Comparison of ENCODE assay signal across 23 mouse cellular contexts in genomic region chr14:73331386-73331785, GRCm38 (mm10). TPM values are rescaled to one million over a fixed set of nuclear protein-coding genes. Genes with fewer than 3 reads are reported as not detected.
DNase-seq lines count a peak whose midpoint lies in the region; ATAC-seq and TF ChIP-seq lines count a peak whose summit lies in the region.
"Had no signal": no experiment of that assay in that cellular context is flagged by ENCODE, and none has a peak within 500 bp of the region (broad histone marks: within the 10 kb centered on the region; RNA-seq: fewer than 3 reads in every experiment).

No protein-coding gene starts in this region.

- 61% methylated on average over 4 of the region's 4 CpGs for WGBS in heart, adult 2 months
- WGBS in kidney, postnatal 0 days, result 62% methylated on average over 4 of the region's 4 CpGs

- TF ChIP-seq CTCF in heart, adult 2 months (IDR thresholded peaks at IDR 0.05), result no peak
- no peak for TF ChIP-seq CTCF in kidney, postnatal 0 days (IDR thresholded peaks at IDR 0.05; ENCODE audit: low read depth)

- H3K4me2 ChIP-seq in kidney, postnatal 0 days (ENCODE audit: low read length), result no peak overlapping the region
- H3K4me2 ChIP-seq: embryonic facial prominence, embryonic 12.5 days; forebrain, embryonic 13.5 days; forebrain, embryonic 15.5 days had no signal

- no peaks in the 10 kb centered on the region for H3K79me2 ChIP-seq in heart, adult 2 months (replicated peaks; ENCODE audit: control insufficient read depth, insufficient read depth, low read length)

- TF ChIP-seq EP300 in heart, adult 2 months (IDR thresholded peaks at IDR 0.05; ENCODE audit: insufficient read depth, low read depth, low read length), result no peak

- peak; percentile 88 for DNase-seq in heart, adult 11 months
- no peak for DNase-seq in heart, adult 2 months
- peak; percentile 60 for DNase-seq in kidney, postnatal 0 days (ENCODE audit: low spot score)
- no peak for DNase-seq in kidney, adult 11 months
- DNase-seq in kidney, postnatal 4 days, result peak; percentile 42 to 45
- DNase-seq in kidney, postnatal 14 days, result no peak
- DNase-seq: adrenal gland, adult 8-10 months; adrenal gland, postnatal 14 days; adrenal gland, postnatal 36 days; B cell, adult 2 months; cerebellum, adult 11-12 months; cerebellum, adult 2 months; cerebellum, adult 9-10 months; cerebellum, postnatal 10 days; cerebellum, postnatal 25 days had no signal

- peaks cover 5% of the 10 kb centered on the region for H3K36me3 ChIP-seq in heart, adult 2 months (ENCODE audit: control insufficient read depth, insufficient read depth, low read length)
- no peaks in the 10 kb centered on the region for H3K36me3 ChIP-seq in kidney, postnatal 0 days (ENCODE audit: insufficient read depth, low read length)
- H3K36me3 ChIP-seq: embryonic facial prominence, embryonic 10.5 days; embryonic facial prominence, embryonic 12.5 days; forebrain, embryonic 15.5 days; G1E had no signal

- no peaks in the 10 kb centered on the region for H3K27me3 ChIP-seq in heart, adult 2 months (ENCODE audit: control insufficient read depth, insufficient read depth, low read length)
- H3K27me3 ChIP-seq in kidney, postnatal 0 days (ENCODE audit: insufficient read depth, low read length), result no peaks in the 10 kb centered on the region
- H3K27me3 ChIP-seq: embryonic facial prominence, embryonic 12.5 days; forebrain, embryonic 13.5 days; forebrain, embryonic 15.5 days; Patski had no signal

- TF ChIP-seq POLR2A in heart, adult 2 months (IDR thresholded peaks at IDR 0.05; ENCODE audit: insufficient read depth, low read depth, low read length), result no peak

- H3K27ac ChIP-seq in heart, adult 2 months, result no peak overlapping the region
- H3K27ac ChIP-seq in kidney, postnatal 0 days, result no peak overlapping the region
- H3K27ac ChIP-seq: embryonic facial prominence, embryonic 10.5 days; embryonic facial prominence, embryonic 12.5 days; forebrain, embryonic 13.5 days; forebrain, embryonic 15.5 days had no signal

- peaks cover 7% of the 10 kb centered on the region for H3K4me1 ChIP-seq in heart, adult 2 months (ENCODE audit: control insufficient read depth, insufficient read depth, low read length)
- H3K4me1 ChIP-seq in kidney, postnatal 0 days (replicated peaks; ENCODE audit: insufficient read depth, low read length), result 0 out of 2 replicates have a peak, but pooled peaks cover 4% of the 10 kb centered on the region
- H3K4me1 ChIP-seq: embryonic facial prominence, embryonic 12.5 days had no signal

- no peak overlapping the region for H3K4me3 ChIP-seq in heart, adult 2 months
- no peak overlapping the region for H3K4me3 ChIP-seq in kidney, postnatal 0 days (replicated peaks; ENCODE audit: low read depth, low read length)
- H3K4me3 ChIP-seq: embryonic facial prominence, embryonic 10.5 days; embryonic facial prominence, embryonic 12.5 days; forebrain, embryonic 13.5 days; forebrain, embryonic 15.5 days had no signal

- intact Hi-C loops in heart, adult 2 months (cut with DNase I), result no loop called here

- H3K9me3 ChIP-seq in kidney, postnatal 0 days (replicated peaks; ENCODE audit: low read length), result no peaks in the 10 kb centered on the region
- H3K9me3 ChIP-seq: embryonic facial prominence, embryonic 10.5 days; embryonic facial prominence, embryonic 12.5 days; forebrain, embryonic 13.5 days; forebrain, embryonic 15.5 days; G1E had no signal

- no peak overlapping the region for H3K9ac ChIP-seq in heart, adult 2 months (ENCODE audit: low read depth, low read length)
- H3K9ac ChIP-seq in kidney, postnatal 0 days (ENCODE audit: low read depth, low read length), result no peak overlapping the region
- H3K9ac ChIP-seq: embryonic facial prominence, embryonic 12.5 days; forebrain, embryonic 13.5 days; forebrain, embryonic 15.5 days had no signal

- ATAC-seq in kidney, postnatal 0 days (replicated peaks; ENCODE audit: low FRiP score, low read depth), result no peak
- ATAC-seq: activated CD4-positive, CD25-positive, alpha-beta regulatory T cell, adult 4 months; CD4-positive, CD25-positive, alpha-beta regulatory T cell, adult 4 months; forebrain, embryonic 13.5 days; forebrain, embryonic 15.5 days; Patski had no signal

RNA-seq across cellular contexts. Expression of gene Rb1, which starts 5.8 kb away (rescaled TPM):
- 10 to 100 TPM; 18.2 to 19.2 TPM for total RNA-seq in heart, adult 2 months (2021)
- polyA plus RNA-seq in heart, adult 2 months (2012; rRNA removed), result 5.1 and 9.6 TPM in 2 replicates
- 21.9 and 26.6 TPM in 2 replicates for polyA plus RNA-seq in kidney, postnatal 0 days (2015; fragmentation: Nextera tagmentation; extraction: Ambion mirVana)

RNA-seq across cellular contexts. Expression of gene Itm2b, which starts 53.7 kb away (rescaled TPM):
- total RNA-seq in heart, adult 2 months (2021), result 100 to 1,000 TPM; 724 to 814 TPM
- 771 and 1,125 TPM in 2 replicates for polyA plus RNA-seq in heart, adult 2 months (2012; rRNA removed)
- polyA plus RNA-seq in kidney, postnatal 0 days (2015; fragmentation: Nextera tagmentation; extraction: Ambion mirVana), result 1,975 and 1,980 TPM in 2 replicates

Comparison
In these comparisons a context has a peak if more than half of its experiments do, and no peak if none do; other contexts are left out.
1. DNase-seq: peak in heart, adult 11 months (single experiment), kidney, postnatal 0 days (single experiment) and kidney, postnatal 4 days (2 of 2); none in heart, adult 2 months (0 of 2), kidney, adult 11 months (single experiment) and kidney, postnatal 14 days (single experiment).